Comparison of ENCODE assay signal across 11 mouse cellular contexts in the genomic region with DNA sequence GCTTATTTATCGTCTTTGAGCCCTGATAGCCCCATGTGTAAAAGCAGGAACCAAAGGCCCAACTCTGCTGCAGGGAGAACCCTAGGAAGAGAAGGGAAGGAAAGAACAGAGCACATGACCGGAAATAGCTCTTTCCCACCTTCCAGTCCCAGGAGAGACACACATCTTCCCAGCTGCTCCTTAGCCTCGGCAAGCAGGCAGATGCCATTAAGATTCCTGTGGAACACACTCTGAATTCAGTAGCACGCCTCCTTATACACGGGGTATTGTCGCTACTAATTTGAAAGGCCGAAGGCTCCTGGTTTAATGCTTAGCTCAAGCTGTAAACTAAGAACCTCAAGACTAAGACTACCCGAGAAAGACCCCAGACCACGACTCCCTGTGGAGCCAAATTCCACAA.
DNase-seq lines count a peak whose midpoint lies in the region; ATAC-seq and TF ChIP-seq lines count a peak whose summit lies in the region.
"Had no signal": no experiment of that assay in that cellular context is flagged by ENCODE, and none has a peak within 500 bp of the region (broad histone marks: within the 10 kb centered on the region; RNA-seq: fewer than 3 reads in every experiment).

No protein-coding gene starts in this region.

- H3K9me3 ChIP-seq in forebrain, embryonic 10.5 days = no peaks in the 10 kb centered on the region
- H3K9me3 ChIP-seq in forebrain, postnatal 0 days (ENCODE audit: low read length) = no peaks in the 10 kb centered on the region
- no peaks in the 10 kb centered on the region for H3K9me3 ChIP-seq in neural tube, embryonic 11.5 days (ENCODE audit: control insufficient read depth, low read length)
- H3K9me3 ChIP-seq in limb, embryonic 13.5 days = no peaks in the 10 kb centered on the region
- H3K9me3 ChIP-seq in stomach, embryonic 16.5 days (replicated peaks; ENCODE audit: control insufficient read depth, low read length) = no peaks in the 10 kb centered on the region
- H3K9me3 ChIP-seq: liver, embryonic 15.5 days had no signal

- H3K27ac ChIP-seq in forebrain, embryonic 10.5 days = peak overlapping the region; percentile 93
- H3K27ac ChIP-seq in forebrain, postnatal 0 days (ENCODE audit: low read depth, low read length) = no peak overlapping the region
- H3K27ac ChIP-seq in neural tube, embryonic 11.5 days (ENCODE audit: low read depth, low read length) = peak overlapping the region; percentile 96
- H3K27ac ChIP-seq in limb, embryonic 13.5 days = peak overlapping the region; percentile 93
- peak overlapping the region; percentile 32 for H3K27ac ChIP-seq in stomach, embryonic 16.5 days (ENCODE audit: low read length)
- H3K27ac ChIP-seq: liver, embryonic 15.5 days had no signal

- TF ChIP-seq CTCF in forebrain, postnatal 0 days (IDR thresholded peaks at IDR 0.05; ENCODE audit: low read depth) = no peak

- no peak for ATAC-seq in forebrain, postnatal 0 days
- peak; percentile 35 for ATAC-seq in neural tube, embryonic 11.5 days (ENCODE audit: insufficient read depth, low FRiP score, low TSS enrichment)
- no peak for ATAC-seq in limb, embryonic 13.5 days (ENCODE audit: low FRiP score, low read depth)
- ATAC-seq in stomach, embryonic 16.5 days (ENCODE audit: insufficient read depth, low FRiP score) = no peak
- ATAC-seq: Patski had no signal

- H3K4me3 ChIP-seq in forebrain, embryonic 10.5 days = peak overlapping the region; percentile 28
- no peak overlapping the region for H3K4me3 ChIP-seq in forebrain, postnatal 0 days (ENCODE audit: low read depth, low read length)
- no peak overlapping the region for H3K4me3 ChIP-seq in neural tube, embryonic 11.5 days (ENCODE audit: low read depth, low read length)
- no peak overlapping the region for H3K4me3 ChIP-seq in limb, embryonic 13.5 days
- H3K4me3 ChIP-seq in stomach, embryonic 16.5 days (replicated peaks; ENCODE audit: low read length) = no peak overlapping the region
- H3K4me3 ChIP-seq: liver, embryonic 15.5 days had no signal

- H3K4me1 ChIP-seq in forebrain, embryonic 10.5 days = peaks cover 95% of the 10 kb centered on the region
- peaks cover 28% of the 10 kb centered on the region for H3K4me1 ChIP-seq in forebrain, postnatal 0 days (ENCODE audit: insufficient read depth)
- H3K4me1 ChIP-seq in neural tube, embryonic 11.5 days (ENCODE audit: control insufficient read depth, insufficient read depth, low read length) = peaks cover 56% of the 10 kb centered on the region
- peaks cover 68% of the 10 kb centered on the region for H3K4me1 ChIP-seq in limb, embryonic 13.5 days
- H3K4me1 ChIP-seq in stomach, embryonic 16.5 days (ENCODE audit: control insufficient read depth, insufficient read depth, low read length) = peaks cover 44% of the 10 kb centered on the region
- H3K4me1 ChIP-seq: liver, embryonic 15.5 days had no signal

- H3K4me2 ChIP-seq in forebrain, postnatal 0 days (ENCODE audit: low read depth) = no peak overlapping the region
- H3K4me2 ChIP-seq in neural tube, embryonic 11.5 days (ENCODE audit: low read depth) = no peak overlapping the region
- H3K4me2 ChIP-seq in limb, embryonic 13.5 days (replicated peaks) = peak overlapping the region; percentile 28
- H3K4me2 ChIP-seq in stomach, embryonic 16.5 days (ENCODE audit: low read depth, low read length) = no peak overlapping the region
- H3K4me2 ChIP-seq: liver, embryonic 15.5 days had no signal

- H3K27me3 ChIP-seq in forebrain, embryonic 10.5 days (ENCODE audit: poor library complexity, severe bottlenecking) = no peaks in the 10 kb centered on the region
- no peaks in the 10 kb centered on the region for H3K27me3 ChIP-seq in forebrain, postnatal 0 days (ENCODE audit: insufficient read depth, low read length)
- no peaks in the 10 kb centered on the region for H3K27me3 ChIP-seq in neural tube, embryonic 11.5 days (ENCODE audit: control insufficient read depth, insufficient read depth, low read length)
- no peaks in the 10 kb centered on the region for H3K27me3 ChIP-seq in limb, embryonic 13.5 days
- no peaks in the 10 kb centered on the region for H3K27me3 ChIP-seq in stomach, embryonic 16.5 days (ENCODE audit: control insufficient read depth, insufficient read depth, low read length)
- H3K27me3 ChIP-seq: liver, embryonic 15.5 days had no signal

- H3K9ac ChIP-seq in forebrain, postnatal 0 days = no peak overlapping the region
- no peak overlapping the region; the same call in 1 of the 2 replicates for H3K9ac ChIP-seq in neural tube, embryonic 11.5 days (ENCODE audit: low read length)
- peak overlapping the region; percentile 56 for H3K9ac ChIP-seq in limb, embryonic 13.5 days
- peak overlapping the region; percentile 34; the same call in 1 of the 2 replicates for H3K9ac ChIP-seq in stomach, embryonic 16.5 days (ENCODE audit: low read length)
- H3K9ac ChIP-seq: liver, embryonic 15.5 days had no signal

- no peak for DNase-seq in forebrain, embryonic 10.5 days (ENCODE audit: extremely low spot score, low spot score)
- DNase-seq in forebrain, postnatal 0 days = no peak
- peak; percentile 68 for DNase-seq in neural tube, embryonic 11.5 days (ENCODE audit: low spot score)
- DNase-seq in neural tube, embryonic 10.5 days (ENCODE audit: extremely low spot score, low spot score) = no peak
- DNase-seq in urinary bladder, postnatal 4 days (ENCODE audit: low spot score in 2 of 2) = no peak
- DNase-seq in frontal cortex, postnatal 14 days (ENCODE audit: low spot score in 2 of 2) = no peak
- DNase-seq: heart, adult 18-20 months had no signal

- 4% methylated on average over 9 of the region's 9 CpGs for WGBS in forebrain, embryonic 10.5 days
- WGBS in forebrain, postnatal 0 days = 9% methylated on average over 9 of the region's 9 CpGs
- 2% methylated on average over 9 of the region's 9 CpGs for WGBS in neural tube, embryonic 11.5 days
- WGBS in limb, embryonic 13.5 days = 10% methylated on average over 9 of the region's 9 CpGs
- 29% methylated on average over 9 of the region's 9 CpGs for WGBS in stomach, embryonic 16.5 days

- peaks cover 25% of the 10 kb centered on the region for H3K36me3 ChIP-seq in forebrain, embryonic 10.5 days (replicated peaks)
- no peaks in the 10 kb centered on the region for H3K36me3 ChIP-seq in forebrain, postnatal 0 days (ENCODE audit: insufficient read depth)
- no peaks in the 10 kb centered on the region; the same call in 1 of the 2 replicates for H3K36me3 ChIP-seq in neural tube, embryonic 11.5 days (ENCODE audit: control insufficient read depth, insufficient read depth, low read length)
- no peaks in the 10 kb centered on the region for H3K36me3 ChIP-seq in limb, embryonic 13.5 days
- H3K36me3 ChIP-seq in stomach, embryonic 16.5 days (ENCODE audit: control insufficient read depth, insufficient read depth, low read length) = no peaks in the 10 kb centered on the region
- H3K36me3 ChIP-seq: liver, embryonic 15.5 days had no signal

Comparison
In these comparisons a context has a peak if more than half of its experiments do, and no peak if none do; other contexts are left out.
1. H3K9ac ChIP-seq: peak in limb, embryonic 13.5 days (single experiment) and stomach, embryonic 16.5 days (single experiment); none in forebrain, postnatal 0 days (single experiment) and neural tube, embryonic 11.5 days (single experiment).